Mouse (Mus musculus) thymus, postnatal 4 days (tissue): Measurements from ENCODE around the gene Fras1.

Source experiments
- DNase-seq: peaks from one replicate; pipeline ENCODE4 v3.0.0; 2021

The Fras1 gene

DNA sequence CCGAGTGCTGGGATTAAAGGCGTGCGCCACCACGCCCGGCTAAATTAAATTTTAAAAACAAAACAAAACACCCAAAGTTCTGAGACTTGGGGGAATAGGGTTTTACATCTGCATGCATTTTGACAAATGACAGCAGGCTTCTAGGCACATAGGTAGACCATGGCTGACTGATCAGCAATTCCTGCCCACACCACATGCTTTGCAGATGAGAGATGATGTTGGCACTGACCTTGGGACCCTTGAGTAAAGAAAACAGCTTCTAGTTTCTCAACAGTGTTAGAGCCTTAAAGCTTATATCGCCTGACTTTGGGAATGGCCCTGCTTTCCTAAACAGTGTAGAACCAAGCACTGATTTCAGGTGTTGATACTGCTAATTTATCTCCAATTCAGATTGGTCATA is 216.9 kb downstream of the Fras1 start:
- DNase-seq, result no peak

DNA sequence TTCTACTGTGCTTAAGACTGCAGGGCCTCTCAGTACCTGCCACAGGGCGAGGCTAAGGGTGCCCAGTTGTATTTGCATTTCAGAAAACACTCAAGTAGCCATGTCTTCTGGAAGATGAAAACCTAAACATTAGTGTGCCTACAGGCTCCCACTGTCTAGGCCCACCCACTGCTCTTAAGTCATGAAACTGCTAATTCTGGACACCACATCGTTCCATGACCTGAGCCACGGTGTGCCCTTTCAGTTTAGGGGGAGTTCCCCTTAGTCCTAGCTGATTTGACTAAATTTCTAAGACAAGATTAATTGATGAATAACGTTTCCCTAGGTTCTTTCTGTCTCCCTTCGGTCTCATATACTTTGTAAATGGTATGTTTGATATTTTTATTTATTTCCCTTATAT is 222.0 kb downstream of the Fras1 start:
- no peak for DNase-seq

DNA sequence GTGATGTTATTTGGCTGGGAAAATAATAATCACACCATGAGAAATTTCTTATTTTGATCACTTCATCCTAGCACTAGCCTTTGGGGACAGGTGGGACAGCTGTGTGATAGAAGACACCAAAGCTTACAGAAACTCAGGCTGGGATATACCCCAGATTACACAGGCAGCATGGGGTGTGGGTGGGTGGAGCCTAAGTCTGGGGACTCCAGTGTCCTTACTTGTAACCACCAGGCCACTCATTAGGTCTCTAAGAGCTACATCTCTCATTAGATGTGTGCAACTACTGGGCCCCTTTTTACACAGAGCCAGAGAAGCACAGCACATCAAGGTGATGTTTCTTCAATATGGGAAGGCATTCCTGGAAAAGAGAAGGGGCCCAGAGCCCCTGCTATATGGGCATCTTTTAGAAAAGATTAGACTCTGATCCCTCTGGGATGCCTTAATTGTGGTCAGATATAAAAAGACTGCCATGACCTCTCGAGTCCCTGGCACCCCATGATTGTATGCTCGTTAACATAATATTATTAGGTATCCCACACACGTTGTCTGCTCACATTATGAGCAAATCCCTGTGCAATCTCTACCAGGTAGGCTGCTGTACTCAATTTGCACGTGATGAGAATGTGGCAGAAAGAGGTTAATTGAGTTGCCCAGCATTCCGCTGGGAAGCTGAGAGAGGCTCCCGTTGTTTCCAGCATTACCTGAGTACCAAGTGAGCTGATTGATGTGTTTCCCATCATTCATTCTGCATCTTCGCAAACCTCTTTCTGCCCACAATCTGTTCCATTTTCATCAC is 230.4 kb downstream of the Fras1 start:
- DNase-seq, result no peak

DNA sequence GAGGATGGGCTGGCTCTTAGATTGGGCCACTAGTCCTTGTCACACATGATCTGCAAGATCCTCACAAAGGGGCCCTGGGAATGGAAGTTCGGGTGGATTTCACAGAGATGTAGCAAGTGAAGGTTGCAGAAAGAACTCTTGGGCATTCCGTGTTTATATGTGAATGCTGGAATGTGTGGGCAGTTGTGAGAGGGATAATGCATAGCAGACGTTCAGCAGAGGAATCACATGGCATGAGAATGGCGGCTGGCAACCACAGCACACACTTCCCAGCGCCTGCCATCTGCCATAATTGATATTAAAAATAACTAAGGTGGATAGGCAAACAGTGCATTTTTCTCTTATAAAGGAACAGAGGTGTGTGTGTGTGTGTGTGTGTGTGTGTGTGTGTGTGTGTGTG is 234.3 kb downstream of the Fras1 start:
- DNase-seq, result no peak

GRCm38 (mm10) chr5:96608581-96609280 is 235.0 kb downstream of the Fras1 start:
- DNase-seq, result no peak

DNA sequence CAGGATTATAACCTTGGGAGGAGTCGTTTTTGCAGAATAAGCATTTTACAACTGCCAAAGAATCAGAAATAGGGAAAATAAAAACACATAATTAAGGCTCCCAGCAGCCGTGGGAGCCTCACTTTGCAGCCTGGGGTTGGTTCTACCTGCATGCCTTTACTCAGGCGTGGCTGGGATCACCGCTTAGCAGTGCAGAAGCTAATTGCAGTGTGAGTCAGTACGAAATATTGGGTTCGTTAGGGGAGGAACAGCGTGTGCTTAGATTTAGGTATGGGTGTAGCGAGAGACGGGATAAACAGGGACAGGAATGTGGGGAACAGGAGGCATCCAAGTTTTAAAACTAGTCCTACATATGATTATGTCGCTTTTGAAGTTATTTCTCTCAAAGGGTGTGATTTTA is 238.3 kb downstream of the Fras1 start:
- no peak for DNase-seq

GRCm38 (mm10) chr5:96616954-96617646 is 243.3 kb downstream of the Fras1 start:
- DNase-seq, result no peak

DNA sequence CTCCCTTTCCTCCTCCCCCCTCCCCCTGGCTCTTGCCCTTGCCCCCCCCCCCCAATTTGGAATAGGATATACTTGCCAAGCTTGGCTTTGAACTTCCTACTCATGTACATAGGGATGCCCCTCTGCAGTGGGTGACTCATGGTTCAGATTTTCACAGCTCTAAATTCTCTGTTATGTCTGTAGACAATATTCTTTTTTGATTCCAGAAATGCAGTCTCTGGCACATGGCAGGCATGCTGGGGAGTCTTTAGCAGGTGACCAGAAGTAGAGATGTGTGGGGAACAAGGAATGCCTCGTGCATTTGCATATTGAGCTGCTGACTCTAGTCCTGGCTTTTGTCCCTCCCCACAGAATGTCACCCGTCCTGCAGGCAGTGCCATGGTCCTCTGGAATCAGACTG is 244.3 kb downstream of the Fras1 start:
- no peak for DNase-seq

DNA sequence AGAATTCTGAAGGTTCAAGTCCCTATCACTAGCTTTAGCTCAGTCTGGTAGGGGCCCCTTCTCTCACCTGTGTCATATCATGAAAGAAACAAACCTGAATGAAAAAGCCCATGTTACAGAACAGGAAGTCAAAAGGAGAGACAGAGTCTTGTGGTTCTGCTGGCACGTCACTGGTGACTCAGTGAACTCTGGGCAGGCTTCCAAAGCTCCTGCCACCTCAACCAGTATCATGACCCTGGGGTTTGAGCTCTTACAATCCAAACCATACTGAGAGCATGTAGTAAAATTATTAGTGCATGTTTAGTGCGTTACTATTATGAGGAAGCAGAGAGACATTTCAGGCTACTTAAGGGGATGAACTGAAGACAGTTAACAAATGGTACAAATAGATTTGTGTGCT is 246.5 kb downstream of the Fras1 start:
- no peak for DNase-seq

DNA sequence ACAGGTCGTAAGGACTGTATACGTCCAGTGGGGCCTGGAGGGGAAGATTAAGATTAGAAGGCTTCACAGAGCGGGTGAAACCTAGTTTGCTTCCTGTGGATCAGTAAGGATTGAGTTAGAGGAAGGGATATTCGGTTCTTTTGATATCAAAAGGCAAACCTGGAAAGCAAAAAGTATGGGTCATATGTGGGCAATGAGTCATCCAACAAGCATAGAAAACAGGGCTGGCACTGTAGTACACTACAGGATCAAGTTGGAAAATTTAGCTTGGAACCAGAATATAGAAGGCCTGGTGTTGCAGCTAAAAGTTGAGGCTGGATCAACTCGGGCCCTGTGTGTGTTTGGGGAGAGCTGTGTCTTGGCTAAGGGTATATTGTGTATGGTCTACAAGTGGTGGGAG is 246.9 kb downstream of the Fras1 start:
- no peak for DNase-seq

DNA sequence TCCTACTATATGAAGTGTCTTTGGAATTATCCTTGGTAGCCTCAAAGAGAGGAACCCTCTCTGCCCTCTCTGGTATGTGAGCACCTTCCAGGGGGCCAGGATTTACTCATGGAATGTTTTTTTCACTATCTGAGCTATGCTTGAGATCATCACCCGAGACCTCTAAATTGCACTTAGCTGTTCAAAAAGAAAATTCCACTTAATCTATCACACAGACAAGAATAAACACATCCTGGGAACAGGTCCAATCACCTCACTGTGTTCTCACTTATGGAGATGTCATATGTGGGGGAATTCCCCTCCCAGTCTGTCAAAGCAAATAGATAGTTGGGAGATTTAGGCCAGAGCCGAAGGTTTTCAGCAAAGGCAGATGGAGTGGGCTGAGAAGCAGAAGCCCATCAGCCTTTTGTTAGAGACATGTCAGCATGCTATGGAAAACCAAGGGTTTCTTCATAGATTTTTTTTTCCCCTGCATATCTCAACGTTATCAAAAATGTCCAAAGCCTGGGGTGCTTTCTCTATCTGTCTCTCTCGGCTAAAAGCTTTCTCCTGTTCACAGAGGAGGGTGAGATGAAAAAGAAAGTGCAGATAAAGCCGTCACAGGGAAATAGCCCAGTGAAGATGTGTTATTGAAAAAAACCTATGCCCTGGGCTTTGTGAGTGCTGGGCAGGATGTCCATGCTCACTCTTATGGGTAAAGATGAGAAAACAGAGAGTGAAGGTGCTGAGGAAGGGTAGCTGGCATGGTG is 249.0 kb downstream of the Fras1 start:
- DNase-seq, result no peak

GRCm38 (mm10) chr5:96629851-96630250 is 256.1 kb downstream of the Fras1 start:
- DNase-seq, result no peak

DNA sequence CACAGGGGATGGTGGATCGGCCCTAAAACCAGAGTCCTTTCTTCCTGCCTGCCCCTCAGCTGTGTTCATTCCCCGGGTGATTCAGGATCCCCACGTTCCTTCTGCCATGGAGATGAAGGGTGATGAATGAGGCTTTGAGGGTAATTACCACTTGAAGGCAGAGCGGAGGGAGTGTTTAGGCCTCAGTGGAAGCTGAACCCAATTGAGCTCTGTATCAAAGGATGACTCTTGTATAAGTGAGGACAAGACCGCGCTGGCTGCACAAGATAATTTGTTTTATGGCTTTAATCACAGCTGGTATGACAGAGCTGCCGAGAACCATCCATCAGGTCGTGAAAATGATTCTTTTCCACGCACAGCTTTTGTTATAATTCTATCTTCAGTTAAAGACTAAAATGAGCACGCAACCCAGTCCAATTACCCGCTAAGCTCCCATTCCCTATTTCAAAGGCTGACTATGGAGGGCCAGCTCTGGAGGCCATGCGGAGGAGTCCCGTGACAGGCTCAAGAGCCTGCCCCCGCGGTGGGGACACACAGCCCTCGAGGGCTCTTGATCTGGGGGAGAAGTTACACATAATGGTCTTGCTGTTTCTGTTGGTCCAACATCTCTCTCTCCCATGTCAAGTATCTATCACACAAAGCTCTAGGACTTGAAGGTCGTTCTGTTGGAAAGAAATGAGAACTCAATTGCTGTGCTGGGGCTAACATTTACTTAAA is 261.5 kb downstream of the Fras1 start:
- no peak for DNase-seq

GRCm38 (mm10) chr5:96635866-96636265 is 262.1 kb downstream of the Fras1 start:
- DNase-seq, result no peak

DNA sequence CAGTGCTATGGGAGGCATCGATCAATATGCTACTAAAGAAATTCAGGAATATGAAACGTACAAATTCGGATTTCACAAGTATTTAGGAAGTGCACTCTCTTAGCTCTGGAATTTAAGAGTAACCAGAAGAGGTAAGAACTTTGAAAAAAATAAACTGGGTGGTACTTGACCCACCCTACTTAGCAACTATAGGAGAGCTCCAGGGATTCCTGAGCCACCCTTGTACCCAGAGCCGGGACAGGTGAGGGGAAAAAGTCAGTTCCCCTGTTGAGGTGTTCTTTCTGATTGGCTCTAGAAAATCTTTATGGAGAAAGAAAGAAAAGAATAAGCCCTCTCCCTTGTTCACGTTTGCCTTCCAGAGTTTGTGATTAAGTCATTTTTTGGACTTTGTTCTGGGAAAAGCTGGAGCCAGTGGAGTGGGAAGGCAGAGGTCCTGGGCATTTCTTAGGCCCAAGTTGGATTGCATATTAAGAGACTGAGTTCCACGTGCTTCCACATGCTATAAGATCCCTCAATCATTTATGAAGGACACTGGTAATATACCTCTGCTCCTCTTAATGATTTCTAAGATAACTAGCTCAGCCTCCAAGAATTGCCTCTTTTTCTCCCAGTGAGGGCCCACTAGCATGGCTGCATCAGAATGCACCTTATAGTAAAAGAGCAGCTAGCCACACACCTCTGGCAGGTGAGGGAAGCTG is 265.6 kb downstream of the Fras1 start:
- no peak for DNase-seq

GRCm38 (mm10) chr5:96641297-96641696 is 267.5 kb downstream of the Fras1 start:
- no peak for DNase-seq

DNA sequence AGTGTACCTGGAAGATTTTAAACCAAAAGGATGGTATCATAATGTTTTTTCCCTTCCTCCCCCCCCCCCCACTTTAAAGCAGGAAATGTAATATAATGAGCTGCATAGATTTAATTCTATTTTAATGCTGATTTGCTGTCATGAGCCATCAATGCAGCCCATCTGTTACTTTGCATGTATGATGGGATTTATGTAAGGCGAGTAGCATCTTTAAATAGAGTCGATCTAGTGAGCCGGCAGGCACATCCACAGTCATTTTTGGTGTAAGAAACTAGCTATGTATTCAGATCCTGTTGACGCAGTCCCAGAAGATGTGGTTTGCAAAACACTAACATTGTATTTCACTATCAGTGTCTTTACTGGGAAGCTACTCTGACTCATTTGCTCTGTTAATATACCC is 301.9 kb downstream of the Fras1 start:
- DNase-seq, result no peak

DNA sequence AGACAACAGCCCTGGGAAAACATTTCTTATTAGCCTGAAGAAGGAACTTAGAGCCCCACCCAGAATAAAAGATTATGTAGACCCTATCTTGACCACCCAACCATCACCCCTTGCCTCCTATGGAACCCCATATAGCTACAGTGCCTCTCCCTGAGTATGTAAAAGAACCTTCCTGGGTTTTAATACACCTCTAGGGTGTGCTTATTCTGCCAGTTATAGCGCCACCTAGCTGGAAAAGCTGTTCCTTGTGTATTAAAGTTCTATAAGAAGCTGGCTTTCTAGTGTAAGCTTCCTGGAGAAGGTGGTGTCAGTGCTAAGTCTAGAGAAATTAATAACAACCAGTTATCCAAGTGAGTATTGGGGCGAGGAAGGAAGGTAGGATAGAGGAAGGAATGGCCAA is 303.7 kb downstream of the Fras1 start:
- DNase-seq, result peak; percentile 11

- no peak for DNase-seq
Observed at GRCm38 (mm10) chr5:96681085-96681484, 307.3 kb downstream of the Fras1 start.

GRCm38 (mm10) chr5:96682777-96683176 is 309.0 kb downstream of the Fras1 start:
- DNase-seq, result no peak

DNA sequence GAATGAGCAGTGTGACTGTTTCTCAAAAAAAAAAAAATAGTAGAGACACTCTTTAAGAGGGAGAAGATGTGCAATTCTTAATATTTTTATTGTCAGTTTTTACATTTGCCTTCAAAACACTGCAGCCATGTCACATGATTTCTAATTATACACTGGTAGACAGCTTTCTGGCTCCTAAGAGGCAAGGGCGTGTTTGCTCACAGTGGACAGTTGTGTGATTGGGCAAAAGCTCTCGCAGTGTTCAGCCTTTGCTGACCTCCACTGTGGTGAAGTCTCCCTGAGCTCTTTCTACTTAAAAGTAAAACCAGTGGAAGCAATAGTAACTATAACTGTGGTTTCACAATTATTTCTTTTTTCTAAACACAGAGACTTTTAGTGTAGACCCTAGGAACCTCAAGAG is 315.1 kb downstream of the Fras1 start:
- DNase-seq, result no peak

GRCm38 (mm10) chr5:96698972-96699371 is 325.2 kb downstream of the Fras1 start:
- no peak for DNase-seq
